Mouse (Mus musculus): ENCODE measurements around the gene Ubqln4. TPM values are rescaled to one million over a fixed set of nuclear protein-coding genes. Genes with fewer than 3 reads are reported as not detected.

Ubqln4 gene
- polyA plus RNA-seq, 1 experiment from 2014 or later = 80.1 TPM

DNA sequence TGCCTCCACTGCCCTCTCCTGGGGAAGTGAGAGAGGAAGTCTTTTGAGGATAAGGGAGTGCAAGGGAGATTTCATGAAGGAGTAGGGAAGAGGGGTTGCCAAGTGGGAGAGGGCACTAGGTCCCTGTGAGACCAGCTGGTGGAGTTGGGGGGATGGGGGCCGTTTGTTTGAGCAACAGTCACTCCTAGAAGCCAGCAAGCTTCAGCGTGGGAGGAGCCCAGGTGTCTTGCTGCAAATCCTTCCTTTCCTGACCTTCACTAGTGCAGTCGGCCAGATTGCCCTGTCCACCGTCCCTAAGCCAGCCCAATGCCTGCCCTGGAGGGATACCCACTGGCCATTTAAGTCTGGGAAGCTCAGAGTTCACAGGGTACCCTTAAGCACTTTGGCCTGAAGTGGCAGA is 42.0 kb upstream of the Ubqln4 start:
- Histone ChIP-seq H3K4me3 (ENCODE audit: low read depth, low read length) (no peak overlapping the region), H3K4me1 (ENCODE audit: control insufficient read depth, insufficient read depth, low read length) (peaks cover 34% of the 10 kb centered on the region), H3K36me3 (ENCODE audit: control insufficient read depth, insufficient read depth, low read length) (no peaks in the 10 kb centered on the region), H3K9ac (ENCODE audit: low read length) (no peak overlapping the region), H3K27me3 (ENCODE audit: control insufficient read depth, insufficient read depth, low read length) (no peaks in the 10 kb centered on the region), H3K4me2 (ENCODE audit: low read depth, severe bottlenecking) (no peak overlapping the region), H3K9me3 (ENCODE audit: control insufficient read depth, low read length) (no peaks in the 10 kb centered on the region), H3K27ac (replicated peaks; ENCODE audit: low read depth, low read length) (no peak overlapping the region; the same call in 1 of the 2 replicates)
- DNase-seq (ENCODE audit: low spot score) (no peak), ATAC-seq (ENCODE audit: insufficient number of reproducible peaks, low FRiP score, low TSS enrichment, low read depth) (no peak)
- WGBS = 59% methylated on average over 4 of the region's 4 CpGs

DNA sequence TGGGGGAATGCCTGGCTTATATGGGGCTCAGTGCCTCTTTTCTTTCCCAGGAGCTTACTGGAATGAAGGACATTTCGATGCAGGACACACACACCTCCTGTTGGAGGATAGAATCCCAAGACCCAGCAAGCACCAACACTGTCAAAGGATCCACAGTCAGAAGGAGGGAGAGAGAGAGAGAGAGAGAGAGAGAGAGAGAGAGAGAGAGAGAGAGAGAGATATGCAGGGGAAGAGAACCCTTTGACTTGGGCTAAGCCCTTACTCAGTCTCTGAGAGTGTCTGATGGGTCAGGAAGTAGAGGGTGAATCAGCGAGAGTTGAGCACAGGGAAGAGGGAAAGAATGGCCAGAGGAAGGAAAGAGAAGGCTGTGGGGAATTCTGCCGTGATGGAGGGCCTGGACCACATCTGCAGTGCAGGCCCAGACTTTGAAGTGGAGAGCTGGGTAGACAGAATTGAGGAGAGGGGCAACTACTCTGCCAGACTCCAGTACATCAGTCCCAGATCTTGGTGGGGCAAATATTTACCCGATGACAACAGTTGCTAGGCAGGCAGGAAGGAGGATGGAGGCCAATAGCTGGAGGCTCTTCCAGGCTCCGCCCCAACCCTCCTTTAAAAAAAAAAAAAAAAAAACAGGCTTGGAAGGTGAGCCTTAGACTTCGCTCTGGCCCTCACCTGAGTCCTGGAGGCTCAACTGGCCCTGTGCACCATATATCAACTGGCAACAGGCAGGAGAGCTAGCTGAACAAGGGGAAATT is 41.2 kb upstream of the Ubqln4 start:
- H3K9me3 ChIP-seq (ENCODE audit: control insufficient read depth, low read length) = no peaks in the 10 kb centered on the region
- no peak for ATAC-seq (ENCODE audit: insufficient number of reproducible peaks, low FRiP score, low TSS enrichment, low read depth)
- H3K27me3 ChIP-seq (ENCODE audit: control insufficient read depth, insufficient read depth, low read length) = no peaks in the 10 kb centered on the region
- H3K4me3 ChIP-seq (ENCODE audit: low read depth, low read length) = no peak overlapping the region
- no peak overlapping the region for H3K9ac ChIP-seq (ENCODE audit: low read length)
- 44% methylated on average over 6 of the region's 6 CpGs for WGBS
- H3K4me2 ChIP-seq (ENCODE audit: low read depth, severe bottlenecking) = no peak overlapping the region
- peaks cover 34% of the 10 kb centered on the region for H3K4me1 ChIP-seq (ENCODE audit: control insufficient read depth, insufficient read depth, low read length)
- DNase-seq (ENCODE audit: low spot score) = peak; percentile 51
- H3K36me3 ChIP-seq (ENCODE audit: control insufficient read depth, insufficient read depth, low read length) = no peaks in the 10 kb centered on the region
- H3K27ac ChIP-seq (replicated peaks; ENCODE audit: low read depth, low read length) = peak overlapping the region; percentile 45

DNA sequence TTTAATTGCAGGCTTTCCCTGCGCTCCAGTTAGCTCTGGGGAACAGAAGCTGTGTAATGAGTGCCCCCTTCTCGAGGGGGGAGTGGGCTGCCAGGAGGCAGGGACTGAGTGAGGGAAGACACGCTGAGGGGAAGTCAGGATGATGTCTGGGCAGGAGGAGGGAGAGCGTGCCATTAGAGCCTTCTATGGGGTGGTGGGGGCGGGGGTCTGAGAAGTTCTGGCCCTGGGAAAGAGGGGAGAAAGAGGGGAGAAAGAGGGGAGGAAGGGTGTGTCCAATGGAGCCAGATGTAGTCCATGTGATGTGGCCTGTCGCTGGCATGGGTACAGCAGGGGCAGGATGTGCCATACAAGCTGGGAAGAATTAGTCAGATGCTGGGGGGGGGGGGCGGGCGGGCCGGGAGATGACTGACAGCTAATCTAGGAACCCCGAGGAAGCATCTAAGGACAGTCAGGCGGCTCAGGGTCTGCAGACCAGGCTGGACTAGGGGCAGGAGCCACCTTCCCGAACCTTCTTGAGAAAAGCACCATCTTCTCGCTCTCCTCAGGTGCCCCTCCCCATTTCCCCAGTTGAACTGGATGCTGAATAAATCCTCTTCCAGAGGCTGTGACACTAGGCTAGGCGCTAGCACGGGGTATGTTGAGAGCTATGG is 40.5 kb upstream of the Ubqln4 start:
- H3K9ac ChIP-seq (ENCODE audit: low read length) = no peak overlapping the region
- no peak overlapping the region for H3K4me3 ChIP-seq (ENCODE audit: low read depth, low read length)
- peak overlapping the region; percentile 45 for H3K27ac ChIP-seq (replicated peaks; ENCODE audit: low read depth, low read length)
- H3K4me2 ChIP-seq (ENCODE audit: low read depth, severe bottlenecking) = no peak overlapping the region
- no peaks in the 10 kb centered on the region for H3K9me3 ChIP-seq (ENCODE audit: control insufficient read depth, low read length)
- H3K36me3 ChIP-seq (ENCODE audit: control insufficient read depth, insufficient read depth, low read length) = no peaks in the 10 kb centered on the region
- no peaks in the 10 kb centered on the region for H3K27me3 ChIP-seq (ENCODE audit: control insufficient read depth, insufficient read depth, low read length)
- peaks cover 34% of the 10 kb centered on the region for H3K4me1 ChIP-seq (ENCODE audit: control insufficient read depth, insufficient read depth, low read length)
- 41% methylated on average over 12 of the region's 15 CpGs for WGBS
- DNase-seq (ENCODE audit: low spot score) (no peak), ATAC-seq (ENCODE audit: insufficient number of reproducible peaks, low FRiP score, low TSS enrichment, low read depth) (no peak)

DNA sequence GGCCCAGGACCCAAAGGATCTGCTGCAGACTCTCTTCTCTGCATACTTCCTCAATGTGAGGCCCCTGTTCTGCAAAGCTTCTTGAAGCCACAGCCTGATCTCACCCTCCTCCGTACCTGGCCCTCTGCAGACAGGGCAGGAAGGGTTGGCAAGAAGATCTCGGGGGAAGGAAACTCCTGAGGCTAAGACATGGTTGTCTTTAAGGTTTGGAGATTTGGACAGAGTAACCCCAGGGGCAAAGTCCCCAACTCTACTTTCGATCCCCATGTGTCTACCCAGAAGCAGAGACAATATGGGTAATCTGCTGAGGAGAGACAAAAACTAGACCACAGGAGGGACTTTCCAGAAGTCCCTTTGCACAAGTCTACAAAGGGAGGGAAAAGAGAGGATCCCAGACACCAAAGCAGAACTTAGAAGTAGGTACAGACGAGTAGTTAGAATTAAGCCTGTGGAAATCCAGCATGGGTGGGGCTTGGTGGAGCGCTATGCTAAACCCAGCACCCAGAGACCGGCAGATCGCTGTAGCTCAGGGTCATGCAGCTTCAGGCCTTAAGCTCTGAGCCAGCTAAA is 39.9 kb upstream of the Ubqln4 start:
- WGBS = 81% methylated on average over 7 of the region's 7 CpGs
- H3K4me1 ChIP-seq (ENCODE audit: control insufficient read depth, insufficient read depth, low read length) = peaks cover 34% of the 10 kb centered on the region
- H3K4me3 ChIP-seq (ENCODE audit: low read depth, low read length) = no peak overlapping the region
- no peak overlapping the region for H3K9ac ChIP-seq (ENCODE audit: low read length)
- peak overlapping the region; percentile 24; the same call in 1 of the 2 replicates for H3K27ac ChIP-seq (replicated peaks; ENCODE audit: low read depth, low read length)
- no peaks in the 10 kb centered on the region for H3K27me3 ChIP-seq (ENCODE audit: control insufficient read depth, insufficient read depth, low read length)
- no peak for DNase-seq (ENCODE audit: low spot score)
- H3K9me3 ChIP-seq (ENCODE audit: control insufficient read depth, low read length) = no peaks in the 10 kb centered on the region
- no peak overlapping the region for H3K4me2 ChIP-seq (ENCODE audit: low read depth, severe bottlenecking)
- no peaks in the 10 kb centered on the region for H3K36me3 ChIP-seq (ENCODE audit: control insufficient read depth, insufficient read depth, low read length)
- ATAC-seq (ENCODE audit: insufficient number of reproducible peaks, low FRiP score, low TSS enrichment, low read depth) = no peak

DNA sequence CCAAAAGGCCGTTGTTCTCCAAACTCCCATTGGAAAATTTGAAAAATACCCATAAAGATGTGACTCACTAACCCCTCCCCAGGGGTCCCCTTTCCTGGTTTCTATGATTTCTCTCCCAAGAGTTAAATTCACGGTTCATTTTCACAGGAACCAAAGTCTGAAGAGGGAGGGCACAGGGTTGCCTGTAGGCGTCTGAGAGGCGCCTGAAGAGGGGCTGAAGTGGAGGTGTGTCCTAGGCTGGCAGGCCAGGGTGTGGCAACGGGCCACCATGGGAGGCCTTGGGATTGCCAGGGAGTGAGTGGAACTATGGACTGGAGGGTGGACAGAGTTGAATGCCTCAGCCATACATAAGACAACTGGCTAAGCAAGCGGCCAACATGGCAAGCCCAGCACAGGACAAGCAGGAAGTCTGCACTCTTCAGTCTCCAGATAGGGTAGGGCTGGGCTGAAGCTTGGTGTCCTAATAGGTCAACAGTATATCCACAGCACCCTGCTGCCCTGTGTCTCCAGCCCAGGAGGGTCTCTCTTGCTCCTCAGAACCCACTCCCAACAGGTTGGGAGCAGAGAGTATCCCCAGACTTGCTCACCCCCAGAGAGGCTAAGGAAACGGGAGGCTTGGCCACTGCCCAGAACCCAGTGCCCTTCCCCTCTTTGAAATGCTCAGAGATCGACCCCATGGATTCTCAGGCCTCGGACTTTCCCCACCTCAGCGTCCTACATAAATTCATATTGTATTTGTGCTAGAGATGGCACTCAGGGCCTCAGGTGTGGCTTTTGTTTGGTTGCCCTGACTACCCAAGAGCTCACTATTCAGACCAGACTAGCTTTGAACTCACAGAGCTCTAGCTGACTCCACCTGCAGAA is 39.1 kb upstream of the Ubqln4 start:
- DNase-seq (ENCODE audit: low spot score) (no peak), ATAC-seq (ENCODE audit: insufficient number of reproducible peaks, low FRiP score, low TSS enrichment, low read depth) (no peak)
- Histone ChIP-seq H3K27me3 (ENCODE audit: control insufficient read depth, insufficient read depth, low read length) (no peaks in the 10 kb centered on the region), H3K9ac (ENCODE audit: low read length) (no peak overlapping the region), H3K9me3 (ENCODE audit: control insufficient read depth, low read length) (no peaks in the 10 kb centered on the region), H3K27ac (replicated peaks; ENCODE audit: low read depth, low read length) (no peak overlapping the region), H3K4me3 (ENCODE audit: low read depth, low read length) (no peak overlapping the region), H3K4me1 (ENCODE audit: control insufficient read depth, insufficient read depth, low read length) (peaks cover 31% of the 10 kb centered on the region), H3K36me3 (ENCODE audit: control insufficient read depth, insufficient read depth, low read length) (no peaks in the 10 kb centered on the region), H3K4me2 (ENCODE audit: low read depth, severe bottlenecking) (no peak overlapping the region)
- 76% methylated on average over 10 of the region's 10 CpGs for whole genome bisulfite sequencing

DNA sequence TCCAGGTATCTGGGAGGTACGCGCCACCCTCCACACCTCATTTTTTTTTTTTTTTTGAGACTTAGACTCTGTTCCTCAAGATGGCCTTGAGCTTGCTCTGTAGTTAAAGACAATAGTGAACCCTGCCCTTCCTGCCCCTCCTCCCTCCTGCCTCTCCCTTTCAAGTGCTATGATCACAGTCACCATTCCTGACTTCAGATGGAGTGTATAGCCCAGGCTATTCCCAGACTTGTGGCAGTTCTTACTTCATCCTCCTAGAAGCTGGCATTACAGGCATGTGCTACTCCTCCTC is 38.5 kb upstream of the Ubqln4 start:
- WGBS = 93% methylated on average over 2 of the region's 2 CpGs
- no peak for ATAC-seq (ENCODE audit: insufficient number of reproducible peaks, low FRiP score, low TSS enrichment, low read depth)

DNA sequence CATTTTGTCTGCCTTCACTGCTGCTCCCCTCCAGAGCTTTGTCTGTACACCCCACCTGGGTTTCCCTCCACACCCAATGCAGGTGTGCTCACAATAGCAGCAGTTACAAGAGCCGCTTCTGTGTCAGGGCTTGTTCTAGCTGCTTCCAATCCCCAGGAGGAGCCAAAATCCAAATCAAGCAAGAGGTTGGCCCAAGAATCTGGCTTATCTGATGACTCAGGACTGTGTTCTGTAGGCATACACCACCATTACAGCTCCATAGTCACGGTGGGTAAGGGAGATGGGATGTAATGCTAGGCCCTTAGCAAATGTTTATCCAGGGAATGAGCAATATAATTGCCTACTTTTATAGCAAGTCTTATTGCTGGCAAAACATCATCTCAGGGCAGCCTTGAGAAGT is 37.2 kb upstream of the Ubqln4 start:
- WGBS = 78% methylated on average over 2 of the region's 2 CpGs
- H3K27me3 ChIP-seq (ENCODE audit: control insufficient read depth, insufficient read depth, low read length) = no peaks in the 10 kb centered on the region
- H3K4me2 ChIP-seq (ENCODE audit: low read depth, severe bottlenecking) = no peak overlapping the region
- ATAC-seq (ENCODE audit: insufficient number of reproducible peaks, low FRiP score, low TSS enrichment, low read depth) = no peak
- H3K9ac ChIP-seq (ENCODE audit: low read length) = no peak overlapping the region
- DNase-seq (ENCODE audit: low spot score) = no peak
- peaks cover 19% of the 10 kb centered on the region for H3K4me1 ChIP-seq (ENCODE audit: control insufficient read depth, insufficient read depth, low read length)
- no peak overlapping the region for H3K27ac ChIP-seq (replicated peaks; ENCODE audit: low read depth, low read length)
- H3K4me3 ChIP-seq (ENCODE audit: low read depth, low read length) = no peak overlapping the region
- H3K36me3 ChIP-seq (ENCODE audit: control insufficient read depth, insufficient read depth, low read length) = no peaks in the 10 kb centered on the region
- no peaks in the 10 kb centered on the region for H3K9me3 ChIP-seq (ENCODE audit: control insufficient read depth, low read length)

More for the DNA sequence above, 38.5 kb upstream of the Ubqln4 start:
- no peaks in the 10 kb centered on the region for H3K27me3 ChIP-seq (ENCODE audit: control insufficient read depth, insufficient read depth, low read length)
- H3K4me2 ChIP-seq (ENCODE audit: low read depth, severe bottlenecking) = no peak overlapping the region
- H3K4me3 ChIP-seq (ENCODE audit: low read depth, low read length) = no peak overlapping the region
- no peaks in the 10 kb centered on the region for H3K36me3 ChIP-seq (ENCODE audit: control insufficient read depth, insufficient read depth, low read length)
- H3K9me3 ChIP-seq (ENCODE audit: control insufficient read depth, low read length) = no peaks in the 10 kb centered on the region
- H3K27ac ChIP-seq (replicated peaks; ENCODE audit: low read depth, low read length) = no peak overlapping the region
- H3K4me1 ChIP-seq (ENCODE audit: control insufficient read depth, insufficient read depth, low read length) = peaks cover 27% of the 10 kb centered on the region
- no peak for DNase-seq (ENCODE audit: low spot score)
- no peak overlapping the region for H3K9ac ChIP-seq (ENCODE audit: low read length)

DNA sequence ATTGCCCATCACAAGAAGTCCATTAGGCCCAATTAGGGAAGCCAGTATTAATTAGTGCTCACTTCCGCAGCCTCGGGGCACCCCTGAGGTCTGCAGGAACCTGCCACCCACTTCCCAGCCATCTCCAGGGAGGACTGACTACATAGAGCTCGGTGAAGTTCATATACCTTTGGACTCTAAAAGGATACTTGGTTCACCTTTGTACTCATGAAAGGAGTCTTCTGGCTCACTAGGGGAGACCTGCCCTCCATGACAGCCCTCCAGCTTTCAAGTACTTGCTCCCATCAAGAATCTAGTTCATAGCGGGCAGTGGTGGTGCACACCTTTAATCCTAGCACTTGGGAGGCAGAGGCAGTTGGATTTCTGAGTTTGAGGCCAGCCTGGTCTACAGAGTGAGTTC is 35.1 kb upstream of the Ubqln4 start:
- no peak overlapping the region for H3K9ac ChIP-seq (ENCODE audit: low read length)
- H3K4me2 ChIP-seq (ENCODE audit: low read depth, severe bottlenecking) = no peak overlapping the region
- 0 out of 2 replicates have a peak, but pooled peaks cover 2% of the 10 kb centered on the region for H3K4me1 ChIP-seq (ENCODE audit: control insufficient read depth, insufficient read depth, low read length)
- DNase-seq (ENCODE audit: low spot score) (no peak), ATAC-seq (ENCODE audit: insufficient number of reproducible peaks, low FRiP score, low TSS enrichment, low read depth) (no peak)
- 68% methylated on average over 4 of the region's 4 CpGs for WGBS
- no peaks in the 10 kb centered on the region for H3K27me3 ChIP-seq (ENCODE audit: control insufficient read depth, insufficient read depth, low read length)
- no peak overlapping the region for H3K4me3 ChIP-seq (ENCODE audit: low read depth, low read length)
- no peaks in the 10 kb centered on the region for H3K9me3 ChIP-seq (ENCODE audit: control insufficient read depth, low read length)
- H3K36me3 ChIP-seq (ENCODE audit: control insufficient read depth, insufficient read depth, low read length) = no peaks in the 10 kb centered on the region
- H3K27ac ChIP-seq (replicated peaks; ENCODE audit: low read depth, low read length) = no peak overlapping the region

Measured in limb, embryonic 11.5 days (tissue).